Mouse (Mus musculus) embryonic facial prominence, embryonic 10.5 days (tissue): ENCODE data around the gene Acp4. TPM values are rescaled to one million over a fixed set of nuclear protein-coding genes. Genes with fewer than 3 reads are reported as not detected.
"Not testable (repeated sequence)": the region's sequence is repeated elsewhere in the genome, so short reads cannot be mapped to it uniquely, and the experiment has no call there.

Experiments used
- DNase-seq: peaks from one replicate; pipeline ENCODE4 v3.0.0-alpha.2; 2017; ENCODE audit warnings: low spot score
- H3K27ac ChIP-seq: fragments of 300-500 bp; sonication (generic); replicated peaks from 2 replicates; pipeline ENCODE4 v1.5.1; 2016; ENCODE audit warnings: mild to moderate bottlenecking
- H3K27me3 ChIP-seq: fragments of 300-500 bp; sonication (generic); replicated peaks from 2 replicates; pipeline ENCODE4 v1.6.1; 2016; ENCODE audit warnings: low read depth, mild to moderate bottlenecking; ENCODE audit not compliant: poor library complexity, severe bottlenecking
- H3K36me3 ChIP-seq: fragments of 300-500 bp; sonication (generic); replicated peaks from 2 replicates; pipeline ENCODE4 v1.6.1; 2016; ENCODE audit warnings: mild to moderate bottlenecking, moderate library complexity
- H3K4me1 ChIP-seq: fragments of 300-500 bp; sonication (generic); 2 replicates; pipeline ENCODE4 v1.6.1; 2016
- H3K4me3 ChIP-seq: fragments of 300-500 bp; sonication (generic); 2 replicates; pipeline ENCODE4 v1.5.1; 2016; ENCODE audit warnings: mild to moderate bottlenecking, moderate library complexity
- H3K9me3 ChIP-seq: fragments of 300-500 bp; sonication (generic); 2 replicates; pipeline ENCODE4 v1.6.1; 2016; ENCODE audit warnings: mild to moderate bottlenecking
- WGBS: fragments of 180-500 bp; shearing (Covaris S2); methylation state at CpG from one replicate; pipeline ENCODE4 v1.1.7; 2016; 5-methylcytosine and 5-hydroxymethylcytosine counted together
- polyA plus RNA-seq: library from polyadenylated mRNA; unstranded; fragments of >200 nt; fragmentation: Nextera tagmentation; extraction: Ambion mirVana; gene quantifications from 2 replicates; pipeline ENCODE4 v1.2.1, GENCODE M21; 2016

The Acp4 gene
- polyA plus RNA-seq, 1 experiment from 2014 or later: not detected

- no peak within 1 kb of the TSS for H3K4me3 ChIP-seq
- H3K27ac ChIP-seq: no peak within 1 kb of the TSS
- no peaks in the 10 kb centered on the region for H3K36me3 ChIP-seq
- WGBS: 48% methylated on average over 1 of the region's 1 CpGs
- no peak for DNase-seq
- no peaks in the 10 kb centered on the region for H3K4me1 ChIP-seq
- H3K27me3 ChIP-seq: no peaks in the 10 kb centered on the region
- no peaks in the 10 kb centered on the region for H3K9me3 ChIP-seq
Measured at GRCm38 (mm10) chr7:44225076-44225475, 32.1 kb downstream of the Acp4 start, which contains the start of gene Klk1. Klk1 (plus strand) TSS chr7:44225360.

GRCm38 (mm10) chr7:44222335-44222734, 34.8 kb downstream of the Acp4 start:
- H3K4me3 ChIP-seq, H3K27ac ChIP-seq, H3K27me3 ChIP-seq, H3K4me1 ChIP-seq, H3K36me3 ChIP-seq, DNase-seq, H3K9me3 ChIP-seq: not testable (repeated sequence)
- 85% methylated on average over 6 of the region's 6 CpGs for WGBS

GRCm38 (mm10) chr7:44221601-44222000, 35.6 kb downstream of the Acp4 start:
- not testable (repeated sequence) for H3K4me1 ChIP-seq, H3K27ac ChIP-seq, H3K36me3 ChIP-seq, H3K27me3 ChIP-seq, H3K9me3 ChIP-seq, DNase-seq, H3K4me3 ChIP-seq
- 72% methylated on average over 10 of the region's 10 CpGs for WGBS

- no peaks in the 10 kb centered on the region for H3K9me3 ChIP-seq
- no peaks in the 10 kb centered on the region for H3K27me3 ChIP-seq
- WGBS: 78% methylated on average over 1 of the region's 1 CpGs
- H3K4me1 ChIP-seq: no peaks in the 10 kb centered on the region
- H3K4me3 ChIP-seq: no peak within 1 kb of the TSS
- no peak for DNase-seq
- no peak within 1 kb of the TSS for H3K27ac ChIP-seq
- H3K36me3 ChIP-seq: no peaks in the 10 kb centered on the region
Measured at GRCm38 (mm10) chr7:44215645-44216044, 41.5 kb downstream of the Acp4 start, which contains the start of gene Klk1b5. Klk1b5 (plus strand) TSS chr7:44215945.

GRCm38 (mm10) chr7:44208307-44208706, 48.9 kb downstream of the Acp4 start:
- 85% methylated on average over 3 of the region's 3 CpGs for WGBS
- Histone ChIP-seq H3K36me3 (no peaks in the 10 kb centered on the region), H3K4me3 (no peak overlapping the region), H3K27ac (no peak overlapping the region), H3K27me3 (no peaks in the 10 kb centered on the region), H3K4me1 (no peaks in the 10 kb centered on the region), H3K9me3 (no peaks in the 10 kb centered on the region)
- DNase-seq: no peak

- not testable (repeated sequence) for H3K9me3 ChIP-seq, H3K4me1 ChIP-seq, H3K36me3 ChIP-seq, H3K27me3 ChIP-seq, H3K27ac ChIP-seq, H3K4me3 ChIP-seq, DNase-seq
- 60% methylated on average over 3 of the region's 3 CpGs for WGBS
Measured at GRCm38 (mm10) chr7:44207135-44207534, 50.0 kb downstream of the Acp4 start, which contains the start of gene Klk1b4. Klk1b4 (plus strand) TSS chr7:44207435.

Other genes with a start within 250 kb of the Acp4 start
- not detected in 2 replicates for gene Klk1b26, start 245.2 kb downstream of the Acp4 start, polyA plus RNA-seq
- gene Klk1b27, start 205.1 kb downstream of the Acp4 start, polyA plus RNA-seq: not detected in 2 replicates
- not detected in 2 replicates for gene Klk1b21, start 155.1 kb downstream of the Acp4 start, polyA plus RNA-seq
- gene Klk1b22, start 144.7 kb downstream of the Acp4 start, polyA plus RNA-seq: not detected in 2 replicates
- gene Klk1b16, start 120.6 kb downstream of the Acp4 start, polyA plus RNA-seq: not detected in 2 replicates
- not detected in 2 replicates for gene Klk1b24, start 69.1 kb downstream of the Acp4 start, polyA plus RNA-seq
- not detected in 2 replicates for gene Klk1b3, start 59.2 kb downstream of the Acp4 start, polyA plus RNA-seq
- gene Klk1b4, start 49.9 kb downstream of the Acp4 start, polyA plus RNA-seq: not detected in 2 replicates
- gene Klk1b5, start 41.4 kb downstream of the Acp4 start, polyA plus RNA-seq: not detected in 2 replicates
- not detected in 2 replicates for gene Klk1, start 32.0 kb downstream of the Acp4 start, polyA plus RNA-seq
- gene Gm36864, start 21.2 kb downstream of the Acp4 start, polyA plus RNA-seq: 0.10 TPM in 1 of 2 replicates, not detected in the other
- 1.1 TPM in 2 replicates for gene 1700028J19Rik, start 10.7 kb downstream of the Acp4 start, polyA plus RNA-seq
- gene 2410002F23Rik, start 10.7 kb downstream of the Acp4 start, polyA plus RNA-seq: 197 and 214 TPM in 2 replicates
- gene Gm15517, start 4.1 kb upstream of the Acp4 start, polyA plus RNA-seq: not detected in 2 replicates
- 1.5 and 1.8 TPM in 2 replicates for gene Clec11a, start 49.5 kb upstream of the Acp4 start, polyA plus RNA-seq
- 0.80 and 0.97 TPM in 2 replicates for gene Shank1, start 52.9 kb upstream of the Acp4 start, polyA plus RNA-seq
- 1.8 and 2.4 TPM in 2 replicates for gene Syt3, start 126.7 kb upstream of the Acp4 start, polyA plus RNA-seq
- 1.1 and 1.9 TPM in 2 replicates for gene 1700008O03Rik, start 128.4 kb upstream of the Acp4 start, polyA plus RNA-seq
- gene Lrrc4b, start 171.6 kb upstream of the Acp4 start, polyA plus RNA-seq: 0.68 and 1.1 TPM in 2 replicates
- gene Aspdh, start 208.0 kb upstream of the Acp4 start, polyA plus RNA-seq: 0.64 TPM in 1 of 2 replicates, not detected in the other
- 80.3 and 85.1 TPM in 2 replicates for gene Josd2, start 210.6 kb upstream of the Acp4 start, polyA plus RNA-seq
- 82.7 and 85.8 TPM in 2 replicates for gene Emc10, start 239.2 kb upstream of the Acp4 start, polyA plus RNA-seq
- 13.5 and 14.4 TPM in 2 replicates for gene Fam71e1, start 239.2 kb upstream of the Acp4 start, polyA plus RNA-seq